Mouse (Mus musculus): ENCODE measurements around the gene Atp6v1g2. TPM values are rescaled to one million over a fixed set of nuclear protein-coding genes. Genes with fewer than 3 reads are reported as not detected.

Gene Atp6v1g2
- 5.2 TPM for polyA plus RNA-seq (2014; fragmentation: Illumina TruSeq; extraction: RNeasy Lipid Tissue Mini Kit (QIAGEN cat#74804); ENCODE audit: low read depth, low replicate concordance)

DNA sequence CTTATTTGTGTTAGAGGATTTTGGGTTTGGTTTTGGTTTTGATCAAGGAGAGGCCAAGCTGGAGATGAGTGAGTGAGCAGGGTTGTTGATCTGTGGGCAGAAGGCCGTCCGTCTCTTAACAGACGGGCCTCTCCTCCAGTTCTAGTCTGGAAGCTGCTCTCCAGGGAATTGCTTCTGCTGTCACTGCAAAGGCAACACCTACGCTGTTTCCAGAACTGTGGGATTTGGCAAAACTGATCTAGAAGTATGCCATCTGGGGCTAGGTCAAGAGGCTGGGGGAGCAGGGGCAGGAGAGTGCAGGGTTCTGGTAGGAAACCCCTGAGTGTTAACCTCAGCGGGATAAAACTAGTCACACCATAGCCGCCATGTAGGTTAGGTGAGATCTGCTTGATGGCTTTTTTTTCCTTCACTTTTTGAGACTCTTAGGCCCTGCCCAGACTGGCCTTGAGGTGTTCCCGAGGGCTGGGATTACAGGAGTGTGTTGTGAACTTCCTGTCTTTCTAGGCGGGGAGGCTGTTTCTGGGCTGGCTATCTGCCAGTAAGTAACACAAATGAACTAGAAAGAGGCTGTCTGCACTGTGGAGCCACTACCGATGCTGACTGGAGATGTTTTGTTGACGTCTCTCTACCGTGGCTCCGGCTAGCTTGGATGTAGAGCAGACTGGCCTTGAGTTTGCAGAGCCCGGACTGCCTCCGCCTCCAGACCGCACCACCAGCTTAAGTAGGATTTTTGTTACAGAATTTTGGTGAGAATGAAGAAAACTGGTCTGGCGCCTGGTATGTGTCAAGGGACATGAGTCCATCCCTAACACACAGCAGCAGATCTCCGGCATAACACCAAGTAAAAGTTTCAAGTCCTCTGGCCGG, at the start of gene Atp6v1g2:
Gene Atp6v1g2 (plus strand): TSS at position 547 of the 867 bp plus-strand sequence.

GRCm38 (mm10) chr17:35187959-35188610, 45.4 kb upstream of the Atp6v1g2 start, which contains the start of gene Lst1:
Lst1 (minus strand) TSS chr17:35188439.

DNA sequence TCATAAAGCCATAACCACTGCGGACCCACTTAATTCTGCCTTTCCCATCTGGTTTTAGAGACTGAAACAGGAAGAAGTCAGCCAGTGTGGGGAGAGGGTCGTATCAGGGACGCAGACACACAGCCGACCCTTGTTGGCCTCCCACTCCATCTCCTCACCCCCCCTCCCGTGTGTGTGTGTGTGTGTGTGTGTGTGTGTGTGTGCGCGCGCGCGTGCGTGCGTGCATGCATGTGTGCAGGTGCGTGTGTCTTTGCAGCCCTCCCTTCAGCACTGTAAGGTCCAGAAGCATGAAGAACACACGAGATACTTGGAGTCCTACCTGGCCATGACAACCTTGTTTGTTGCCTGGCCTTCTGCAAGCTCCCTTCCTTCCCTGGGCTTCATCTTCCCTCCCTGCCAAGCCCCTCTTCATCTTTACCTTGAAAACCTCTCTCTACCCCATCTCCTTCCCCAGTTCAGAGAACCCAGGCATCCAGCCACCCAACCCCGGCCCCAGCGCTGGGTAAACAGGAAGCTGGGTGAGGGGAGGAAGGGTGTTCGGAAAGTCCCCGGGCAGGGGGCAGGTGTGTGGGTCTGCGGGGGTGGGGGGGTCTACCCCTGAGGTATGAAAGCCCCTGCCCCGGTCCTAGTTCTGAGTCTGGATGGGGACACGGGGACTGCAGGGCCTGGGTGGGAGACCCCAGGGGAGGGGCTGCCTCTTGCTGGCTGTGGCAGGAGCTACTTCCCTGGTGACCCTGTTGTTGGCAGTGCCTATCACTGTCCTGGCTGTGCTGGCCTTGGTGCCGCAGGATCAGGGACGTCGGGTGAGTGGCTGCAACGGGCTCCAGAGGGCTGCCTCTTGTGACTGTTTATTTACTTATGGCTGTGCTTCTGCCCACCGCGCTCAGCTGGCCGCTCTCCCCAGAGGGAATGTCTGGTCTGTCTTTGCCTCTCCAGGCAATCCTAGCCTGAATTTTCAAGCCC, 39.3 kb upstream of the Atp6v1g2 start, which contains the start of gene Ltb:
Gene Ltb (plus strand): TSS at position 559 of the 963 bp plus-strand sequence.

GRCm38 (mm10) chr17:35201787-35202186, 31.7 kb upstream of the Atp6v1g2 start, which contains the start of gene Tnf:
Tnf (minus strand) TSS chr17:35202007.

DNA sequence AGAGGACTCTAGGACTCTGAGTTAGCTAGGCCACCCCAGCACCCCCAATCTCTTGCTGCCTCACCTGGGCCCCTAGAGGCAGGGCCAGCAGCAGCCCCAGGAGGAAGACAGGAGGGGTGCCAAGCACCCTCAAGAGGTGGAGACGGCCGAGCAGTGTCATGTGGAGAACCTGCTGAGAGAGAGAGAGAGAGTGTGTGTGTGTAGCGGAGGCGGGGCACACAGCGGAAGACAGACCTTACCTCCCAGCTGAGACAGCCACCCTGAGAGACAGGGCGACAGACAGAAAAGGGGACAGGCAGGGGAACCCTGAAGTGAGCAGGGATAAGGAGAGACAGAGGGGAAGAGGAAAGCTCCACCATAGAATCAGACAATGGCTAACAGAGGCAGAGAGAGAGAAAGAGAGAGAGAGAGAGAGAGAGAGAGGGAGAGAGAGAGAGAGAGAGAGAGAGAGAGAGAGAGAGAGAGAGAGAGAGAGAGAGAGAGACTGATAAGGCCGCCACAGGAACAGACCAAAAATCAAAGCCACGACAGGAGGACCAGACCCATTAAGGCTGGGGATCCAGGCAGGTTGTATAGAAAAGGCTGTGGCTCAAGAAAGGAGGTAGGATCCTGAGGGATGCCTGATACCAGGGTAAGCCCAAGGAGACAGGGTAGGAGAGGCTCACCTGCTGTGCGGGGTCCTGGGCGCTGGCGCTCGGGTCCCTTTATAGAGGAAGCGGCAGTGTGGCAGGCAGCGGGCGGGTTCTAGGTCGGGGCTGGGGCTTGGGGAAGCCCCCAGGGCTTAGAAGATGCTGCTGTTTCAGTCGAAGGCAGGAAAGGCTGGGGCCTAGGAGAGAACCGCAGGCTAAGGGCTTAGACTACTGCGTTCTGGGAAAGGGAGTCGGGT, 28.7 kb upstream of the Atp6v1g2 start, which contains the start of gene Lta:
Gene Lta (minus strand): TSS at position 858 of the 886 bp plus-strand sequence.

DNA sequence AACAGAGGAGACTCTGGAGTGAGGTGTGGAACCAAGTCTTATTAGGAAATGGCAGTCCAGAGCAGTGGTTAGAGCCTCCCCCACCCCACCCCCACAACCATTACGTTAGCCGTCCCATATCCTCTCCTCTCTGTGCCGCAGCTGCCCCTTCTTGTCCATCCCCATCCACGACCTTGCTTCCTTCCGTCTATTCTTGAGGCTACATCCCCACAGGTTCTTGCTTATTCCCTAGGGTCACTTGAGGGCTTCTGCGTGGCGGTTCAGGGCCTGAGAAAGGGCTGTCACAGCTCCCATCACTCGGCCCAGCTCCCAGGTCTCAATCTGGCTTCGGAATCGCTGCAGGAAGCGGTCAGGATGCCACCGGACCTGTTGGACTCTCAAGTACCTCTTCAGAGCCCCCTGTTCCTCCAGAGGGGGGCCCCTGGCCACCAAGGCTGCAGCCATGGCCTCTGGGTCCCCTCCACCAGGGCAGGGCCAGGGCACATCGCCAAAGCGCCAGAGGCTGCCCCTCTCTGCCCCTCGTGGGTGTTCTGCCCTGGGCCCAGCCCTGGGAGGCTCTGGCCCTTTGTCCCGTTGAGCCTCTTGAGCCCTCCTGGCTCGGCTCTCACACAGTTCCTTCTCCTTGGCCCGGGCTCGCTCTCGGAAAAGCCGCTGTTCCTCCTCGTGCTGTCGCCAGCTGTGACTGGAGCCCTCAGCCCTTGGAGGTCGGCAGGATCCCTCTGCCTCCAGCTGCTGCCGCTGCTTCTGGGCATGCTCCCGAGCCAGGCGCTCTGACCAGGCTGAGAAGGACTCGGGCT, 13.1 kb upstream of the Atp6v1g2 start, which contains the start of gene Gm16181:
Gene Gm16181 (plus strand): TSS at position 679 of the 797 bp plus-strand sequence.

DNA sequence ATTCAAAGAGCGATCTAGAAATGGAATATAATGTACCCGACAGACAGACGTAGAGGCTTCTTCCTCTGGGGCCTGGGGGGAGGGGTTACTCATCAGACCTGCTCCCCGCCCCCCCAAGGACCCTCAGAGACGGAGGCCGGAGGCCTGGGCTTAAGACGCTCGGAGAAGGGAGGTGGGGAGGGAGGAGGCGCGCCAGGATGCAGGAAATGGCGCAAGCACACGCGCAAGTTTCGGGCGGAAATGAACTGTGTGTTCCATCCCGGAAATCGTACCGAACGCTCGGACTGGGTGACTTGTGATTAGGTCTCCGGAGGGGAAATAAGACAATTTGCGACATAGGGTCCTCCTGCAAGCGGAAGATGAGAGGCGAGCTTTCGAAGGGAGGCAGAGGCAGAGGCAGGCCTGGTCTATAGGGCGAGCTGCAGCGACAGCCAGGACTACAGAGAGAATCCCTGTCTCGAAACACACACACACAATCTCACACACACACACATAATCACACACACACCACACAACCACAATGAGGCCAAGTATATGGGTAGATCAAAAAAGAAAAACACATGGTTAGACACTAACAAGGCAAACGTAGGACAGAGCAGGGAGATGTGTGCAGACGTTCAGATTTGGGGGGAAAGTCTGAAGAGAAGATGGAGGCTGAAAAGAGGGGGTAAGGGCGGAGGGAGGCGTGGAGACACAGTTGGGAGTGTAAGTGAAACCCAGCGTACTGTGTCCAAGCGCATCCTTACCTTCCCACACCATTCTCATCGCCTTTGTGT, 2.3 kb downstream of the Atp6v1g2 start, which contains the start of gene Nfkbil1:
Gene Nfkbil1 (minus strand): TSS at position 179 of the 776 bp plus-strand sequence.

DNA sequence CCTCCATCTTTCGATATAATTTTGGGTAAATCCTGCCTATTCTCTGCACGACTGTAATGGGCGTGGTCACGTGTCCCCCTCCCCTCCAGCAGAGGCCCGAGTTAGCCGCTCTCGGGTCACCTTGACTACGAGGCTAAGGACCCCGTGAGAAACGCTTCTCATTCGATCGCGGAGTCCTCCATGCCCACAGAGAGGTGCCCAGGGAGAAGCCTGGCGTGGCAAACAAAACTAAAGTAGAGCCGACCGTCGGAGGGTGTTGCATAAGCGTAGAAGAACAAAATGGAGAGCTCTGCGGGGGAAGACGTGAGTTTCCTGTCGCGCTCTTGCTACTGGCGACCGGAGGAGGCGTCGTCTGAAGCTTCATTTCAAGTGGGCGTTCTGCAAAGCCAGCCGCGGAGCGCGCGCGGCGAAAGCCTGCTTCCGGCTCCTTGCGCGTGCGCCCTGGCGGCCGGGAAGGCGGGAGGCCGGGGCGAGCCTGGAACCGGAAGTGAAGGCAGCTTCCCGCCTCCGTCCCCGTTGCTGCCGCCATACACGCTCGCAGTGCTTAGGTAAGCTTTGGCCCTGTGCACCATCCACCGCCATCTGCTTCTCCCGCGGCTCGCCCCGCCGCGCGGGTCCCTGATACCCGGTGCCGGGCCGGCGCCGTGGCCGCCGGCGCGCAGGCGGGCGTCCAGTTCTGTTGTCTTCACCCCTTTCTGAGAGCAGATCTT, 8.0 kb downstream of the Atp6v1g2 start, which contains the start of gene Ddx39b:
Gene Ddx39b (plus strand): TSS at position 442 of the 710 bp plus-strand sequence.

GRCm38 (mm10) chr17:35262664-35263522, 29.4 kb downstream of the Atp6v1g2 start, which contains the start of gene H2-D1:
H2-D1 (plus strand) TSS chr17:35262730.

Other genes with a start within 250 kb of the Atp6v1g2 start
- 5.7 TPM for gene Vars, start 232.7 kb upstream of the Atp6v1g2 start, polyA plus RNA-seq (2014; fragmentation: Illumina TruSeq; extraction: RNeasy Lipid Tissue Mini Kit (QIAGEN cat#74804); ENCODE audit: low read depth, low replicate concordance)
- not detected for gene Vwa7, start 217.1 kb upstream of the Atp6v1g2 start, polyA plus RNA-seq (2014; fragmentation: Illumina TruSeq; extraction: RNeasy Lipid Tissue Mini Kit (QIAGEN cat#74804); ENCODE audit: low read depth, low replicate concordance)
- not detected for gene Sapcd1, start 205.6 kb upstream of the Atp6v1g2 start, polyA plus RNA-seq (2014; fragmentation: Illumina TruSeq; extraction: RNeasy Lipid Tissue Mini Kit (QIAGEN cat#74804); ENCODE audit: low read depth, low replicate concordance)
- 1.1 TPM for gene Msh5, start 186.9 kb upstream of the Atp6v1g2 start, polyA plus RNA-seq (2014; fragmentation: Illumina TruSeq; extraction: RNeasy Lipid Tissue Mini Kit (QIAGEN cat#74804); ENCODE audit: low read depth, low replicate concordance)
- gene Clic1, start 183.7 kb upstream of the Atp6v1g2 start, polyA plus RNA-seq (2014; fragmentation: Illumina TruSeq; extraction: RNeasy Lipid Tissue Mini Kit (QIAGEN cat#74804); ENCODE audit: low read depth, low replicate concordance): 25.4 TPM
- 0.97 TPM for gene Ddah2, start 174.6 kb upstream of the Atp6v1g2 start, polyA plus RNA-seq (2014; fragmentation: Illumina TruSeq; extraction: RNeasy Lipid Tissue Mini Kit (QIAGEN cat#74804); ENCODE audit: low read depth, low replicate concordance)
- gene Ly6g6c, start 168.3 kb upstream of the Atp6v1g2 start, polyA plus RNA-seq (2014; fragmentation: Illumina TruSeq; extraction: RNeasy Lipid Tissue Mini Kit (QIAGEN cat#74804); ENCODE audit: low read depth, low replicate concordance): not detected
- 1.1 TPM for gene Mpig6b, start 167.5 kb upstream of the Atp6v1g2 start, polyA plus RNA-seq (2014; fragmentation: Illumina TruSeq; extraction: RNeasy Lipid Tissue Mini Kit (QIAGEN cat#74804); ENCODE audit: low read depth, low replicate concordance)
- not detected for gene Ly6g6e, start 156.8 kb upstream of the Atp6v1g2 start, polyA plus RNA-seq (2014; fragmentation: Illumina TruSeq; extraction: RNeasy Lipid Tissue Mini Kit (QIAGEN cat#74804); ENCODE audit: low read depth, low replicate concordance)
- not detected for gene Ly6g6d, start 155.6 kb upstream of the Atp6v1g2 start, polyA plus RNA-seq (2014; fragmentation: Illumina TruSeq; extraction: RNeasy Lipid Tissue Mini Kit (QIAGEN cat#74804); ENCODE audit: low read depth, low replicate concordance)
- gene Ly6g6f, start 148.1 kb upstream of the Atp6v1g2 start, polyA plus RNA-seq (2014; fragmentation: Illumina TruSeq; extraction: RNeasy Lipid Tissue Mini Kit (QIAGEN cat#74804); ENCODE audit: low read depth, low replicate concordance): not detected
- gene Abhd16a, start 144.4 kb upstream of the Atp6v1g2 start, polyA plus RNA-seq (2014; fragmentation: Illumina TruSeq; extraction: RNeasy Lipid Tissue Mini Kit (QIAGEN cat#74804); ENCODE audit: low read depth, low replicate concordance): 7.6 TPM
- not detected for gene Ly6g5c, start 125.4 kb upstream of the Atp6v1g2 start, polyA plus RNA-seq (2014; fragmentation: Illumina TruSeq; extraction: RNeasy Lipid Tissue Mini Kit (QIAGEN cat#74804); ENCODE audit: low read depth, low replicate concordance)
- not detected for gene Ly6g5b, start 118.2 kb upstream of the Atp6v1g2 start, polyA plus RNA-seq (2014; fragmentation: Illumina TruSeq; extraction: RNeasy Lipid Tissue Mini Kit (QIAGEN cat#74804); ENCODE audit: low read depth, low replicate concordance)
- gene Gpank1, start 112.2 kb upstream of the Atp6v1g2 start, polyA plus RNA-seq (2014; fragmentation: Illumina TruSeq; extraction: RNeasy Lipid Tissue Mini Kit (QIAGEN cat#74804); ENCODE audit: low read depth, low replicate concordance): 0.85 TPM
- gene Csnk2b, start 111.6 kb upstream of the Atp6v1g2 start, polyA plus RNA-seq (2014; fragmentation: Illumina TruSeq; extraction: RNeasy Lipid Tissue Mini Kit (QIAGEN cat#74804); ENCODE audit: low read depth, low replicate concordance): 187 TPM
- gene D17H6S53E, start 107.3 kb upstream of the Atp6v1g2 start, polyA plus RNA-seq (2014; fragmentation: Illumina TruSeq; extraction: RNeasy Lipid Tissue Mini Kit (QIAGEN cat#74804); ENCODE audit: low read depth, low replicate concordance): 0.53 TPM
- gene Apom, start 101.6 kb upstream of the Atp6v1g2 start, polyA plus RNA-seq (2014; fragmentation: Illumina TruSeq; extraction: RNeasy Lipid Tissue Mini Kit (QIAGEN cat#74804); ENCODE audit: low read depth, low replicate concordance): 4.8 TPM
- gene Bag6, start 98.5 kb upstream of the Atp6v1g2 start, polyA plus RNA-seq (2014; fragmentation: Illumina TruSeq; extraction: RNeasy Lipid Tissue Mini Kit (QIAGEN cat#74804); ENCODE audit: low read depth, low replicate concordance): 3.9 TPM
- 2.1 TPM for gene Prrc2a, start 68.8 kb upstream of the Atp6v1g2 start, polyA plus RNA-seq (2014; fragmentation: Illumina TruSeq; extraction: RNeasy Lipid Tissue Mini Kit (QIAGEN cat#74804); ENCODE audit: low read depth, low replicate concordance)
- gene Aif1, start 57.6 kb upstream of the Atp6v1g2 start, polyA plus RNA-seq (2014; fragmentation: Illumina TruSeq; extraction: RNeasy Lipid Tissue Mini Kit (QIAGEN cat#74804); ENCODE audit: low read depth, low replicate concordance): 2.3 TPM
- gene Lst1, start 45.2 kb upstream of the Atp6v1g2 start, polyA plus RNA-seq (2014; fragmentation: Illumina TruSeq; extraction: RNeasy Lipid Tissue Mini Kit (QIAGEN cat#74804); ENCODE audit: low read depth, low replicate concordance): not detected
- not detected for gene Ltb, start 39.2 kb upstream of the Atp6v1g2 start, polyA plus RNA-seq (2014; fragmentation: Illumina TruSeq; extraction: RNeasy Lipid Tissue Mini Kit (QIAGEN cat#74804); ENCODE audit: low read depth, low replicate concordance)
- gene Tnf, start 31.7 kb upstream of the Atp6v1g2 start, polyA plus RNA-seq (2014; fragmentation: Illumina TruSeq; extraction: RNeasy Lipid Tissue Mini Kit (QIAGEN cat#74804); ENCODE audit: low read depth, low replicate concordance): not detected
- gene Lta, start 28.3 kb upstream of the Atp6v1g2 start, polyA plus RNA-seq (2014; fragmentation: Illumina TruSeq; extraction: RNeasy Lipid Tissue Mini Kit (QIAGEN cat#74804); ENCODE audit: low read depth, low replicate concordance): not detected
- gene Gm16181, start 12.8 kb upstream of the Atp6v1g2 start, polyA plus RNA-seq (2014; fragmentation: Illumina TruSeq; extraction: RNeasy Lipid Tissue Mini Kit (QIAGEN cat#74804); ENCODE audit: low read depth, low replicate concordance): not detected
- gene Nfkbil1, start 2.1 kb downstream of the Atp6v1g2 start, polyA plus RNA-seq (2014; fragmentation: Illumina TruSeq; extraction: RNeasy Lipid Tissue Mini Kit (QIAGEN cat#74804); ENCODE audit: low read depth, low replicate concordance): not detected
- 4.9 TPM for gene Ddx39b, start 8.1 kb downstream of the Atp6v1g2 start, polyA plus RNA-seq (2014; fragmentation: Illumina TruSeq; extraction: RNeasy Lipid Tissue Mini Kit (QIAGEN cat#74804); ENCODE audit: low read depth, low replicate concordance)
- gene H2-D1, start 29.1 kb downstream of the Atp6v1g2 start, polyA plus RNA-seq (2014; fragmentation: Illumina TruSeq; extraction: RNeasy Lipid Tissue Mini Kit (QIAGEN cat#74804); ENCODE audit: low read depth, low replicate concordance): 26.4 TPM
- 0.28 TPM for gene H2-Q1, start 86.7 kb downstream of the Atp6v1g2 start, polyA plus RNA-seq (2014; fragmentation: Illumina TruSeq; extraction: RNeasy Lipid Tissue Mini Kit (QIAGEN cat#74804); ENCODE audit: low read depth, low replicate concordance)
- 4.2 TPM for gene H2-Q2, start 108.6 kb downstream of the Atp6v1g2 start, polyA plus RNA-seq (2014; fragmentation: Illumina TruSeq; extraction: RNeasy Lipid Tissue Mini Kit (QIAGEN cat#74804); ENCODE audit: low read depth, low replicate concordance)
- 13.7 TPM for gene H2-Q4, start 146.0 kb downstream of the Atp6v1g2 start, polyA plus RNA-seq (2014; fragmentation: Illumina TruSeq; extraction: RNeasy Lipid Tissue Mini Kit (QIAGEN cat#74804); ENCODE audit: low read depth, low replicate concordance)
- gene H2-Q6, start 191.2 kb downstream of the Atp6v1g2 start, polyA plus RNA-seq (2014; fragmentation: Illumina TruSeq; extraction: RNeasy Lipid Tissue Mini Kit (QIAGEN cat#74804); ENCODE audit: low read depth, low replicate concordance): 21.9 TPM
- 4.7 TPM for gene H2-Q7, start 205.5 kb downstream of the Atp6v1g2 start, polyA plus RNA-seq (2014; fragmentation: Illumina TruSeq; extraction: RNeasy Lipid Tissue Mini Kit (QIAGEN cat#74804); ENCODE audit: low read depth, low replicate concordance)
- 0.44 TPM for gene H2-Q10, start 236.4 kb downstream of the Atp6v1g2 start, polyA plus RNA-seq (2014; fragmentation: Illumina TruSeq; extraction: RNeasy Lipid Tissue Mini Kit (QIAGEN cat#74804); ENCODE audit: low read depth, low replicate concordance)

Data from kidney, adult 10 weeks (tissue).